Mouse (Mus musculus): Measurements from ENCODE around the gene Kcnf1.

- no peak for TF ChIP-seq CTCF (conservative IDR thresholded peaks at IDR 0.05; ENCODE audit: insufficient read depth, insufficient read length, low read depth, low read length)
- TF ChIP-seq POLR2A (IDR thresholded peaks at IDR 0.05; ENCODE audit: low read depth, low read length), result no peak
Observed at GRCm38 (mm10) chr12:17219107-17219506, 42.4 kb upstream of the Kcnf1 start.
